Mouse (Mus musculus) left cerebral cortex, postnatal 25 days (tissue): ENCODE measurements around the gene Tomm6. TPM values are rescaled to one million over a fixed set of nuclear protein-coding genes. Genes with fewer than 3 reads are reported as not detected.
"Not testable (repeated sequence)": the region's sequence is repeated elsewhere in the genome, so short reads cannot be mapped to it uniquely, and the experiment has no call there.

Experiments used
- DNase-seq, 2 experiments: peaks; one replicate each; pipeline ENCODE4 v3.0.0; 2022; ENCODE audit warnings: low spot score in 2 of 2, mixed read lengths in 1 of 2
- intact Hi-C: fragments of 180-260 bp; cut with DNase I; formaldehyde crosslinking; loops from one replicate; pipeline ENCODE4 v1.15.1; 2025
- total RNA-seq, 2 experiments: library from RNA; stranded (reverse); gene quantifications; 2 replicates each; pipeline ENCODE4 v1.2.3; 2021

Gene Tomm6
- total RNA-seq, 2 experiments from 2014 or later: 209 to 215 TPM

DNA sequence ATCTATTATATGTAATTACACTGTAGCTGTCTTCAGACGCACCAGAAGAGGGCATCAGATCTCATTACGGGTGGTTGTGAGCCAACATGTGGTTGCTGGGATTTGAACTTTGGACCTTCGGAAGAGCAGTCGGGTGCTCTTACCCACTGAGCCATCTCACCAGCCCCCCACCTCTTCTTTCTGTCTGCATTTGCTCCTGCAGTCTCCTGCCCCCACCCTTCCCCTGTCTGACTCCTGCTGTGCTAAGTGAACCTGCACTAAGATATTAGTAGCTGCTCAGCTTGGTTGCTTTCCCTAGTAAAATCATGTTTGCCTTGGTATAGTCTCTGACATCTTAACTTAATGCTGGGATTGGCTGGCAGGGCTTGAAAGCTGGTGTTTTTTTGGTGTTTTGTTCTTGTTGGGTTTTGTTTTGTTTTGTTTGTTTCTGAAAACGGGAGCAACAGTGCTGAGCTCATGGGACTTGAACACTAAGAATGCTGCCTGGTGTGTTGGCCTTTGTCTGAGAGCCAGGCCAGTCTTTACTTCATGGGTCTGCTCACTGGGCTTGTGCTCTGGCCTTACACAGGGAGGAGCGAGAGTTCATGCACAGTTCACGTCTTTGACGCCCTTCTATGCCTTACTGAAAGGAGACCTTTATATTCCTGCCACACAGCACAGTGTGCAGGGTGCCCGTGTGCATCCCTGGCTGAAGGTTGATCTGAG is 25.0 kb downstream of the Tomm6 start:
- no peak for DNase-seq

DNA sequence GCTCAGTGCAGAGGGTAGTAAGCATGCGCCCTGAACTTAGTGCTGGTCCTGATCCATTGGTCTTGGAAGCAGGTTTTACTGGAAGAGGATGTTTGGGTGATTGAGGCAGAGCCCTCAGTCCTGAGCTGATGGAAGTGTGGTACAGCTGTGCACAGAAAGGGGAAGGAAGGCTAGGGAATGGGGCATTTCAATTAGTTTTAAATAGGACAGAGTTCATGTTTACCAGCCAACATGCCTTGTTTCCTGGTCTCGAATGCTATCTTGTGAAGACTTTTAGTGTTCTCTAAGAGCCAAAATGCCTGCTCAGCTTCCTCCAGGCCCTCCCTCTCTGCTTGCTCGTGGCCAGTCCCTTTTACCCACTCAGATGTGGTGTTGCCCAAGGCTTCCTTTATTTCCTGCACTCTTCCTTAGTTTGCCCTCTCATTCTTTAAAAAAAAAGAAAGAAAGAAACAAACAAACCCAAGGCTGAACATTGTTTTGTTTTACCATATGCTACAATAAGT is 29.4 kb downstream of the Tomm6 start:
- no peak for DNase-seq
- intact Hi-C loops: no loop called here

More for the DNA sequence above, 25.0 kb downstream of the Tomm6 start:
- intact Hi-C loops: no loop called here

- no peak for DNase-seq
- intact Hi-C loops: no loop called here
Observed at GRCm38 (mm10) chr17:47657901-47658300, 30.3 kb downstream of the Tomm6 start.

- intact Hi-C loops: no loop called here
- no peak for DNase-seq
Observed at GRCm38 (mm10) chr17:47655697-47656096, 32.5 kb downstream of the Tomm6 start.

GRCm38 (mm10) chr17:47654346-47654745 is 33.8 kb downstream of the Tomm6 start:
- intact Hi-C loops, DNase-seq: not testable (repeated sequence)

DNA sequence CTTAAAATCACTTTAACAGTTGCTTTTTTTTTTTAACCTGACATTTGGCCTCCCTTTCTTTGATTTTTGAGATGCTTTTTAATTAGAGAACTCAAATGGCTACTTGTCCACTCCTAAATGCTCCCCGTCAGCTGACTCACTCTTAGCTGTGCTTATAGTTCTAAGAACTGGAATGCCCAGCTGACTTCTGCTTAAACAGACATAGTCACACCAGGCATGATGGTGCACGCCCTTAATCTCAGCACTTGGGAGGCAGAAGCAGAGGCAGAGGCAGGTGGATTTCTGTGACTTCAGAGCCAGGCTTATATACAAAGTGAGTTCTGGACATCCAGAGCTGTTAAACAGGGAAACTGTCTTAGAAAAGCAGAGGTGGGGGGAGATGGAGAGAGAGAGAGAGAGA is 36.2 kb downstream of the Tomm6 start:
- intact Hi-C loops: no loop called here
- DNase-seq: no peak

DNA sequence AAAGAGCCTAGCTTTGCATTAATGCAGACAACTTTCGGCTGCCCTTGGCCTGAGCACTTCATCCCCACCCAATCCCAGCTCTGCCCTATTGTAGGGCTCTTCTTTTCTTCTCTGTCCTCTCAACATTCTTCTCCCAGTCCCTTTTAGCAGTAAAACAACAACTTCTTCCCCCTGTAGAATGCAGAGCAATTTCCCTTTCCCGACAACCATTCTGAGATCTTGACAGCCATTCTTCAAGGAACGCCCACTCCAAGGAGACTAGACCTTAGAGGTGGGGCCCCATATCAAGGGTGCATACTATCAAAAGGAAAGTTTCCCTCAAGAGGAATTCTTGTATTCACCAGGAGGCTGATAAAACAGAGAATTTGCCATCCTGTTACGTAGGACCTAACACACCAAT is 39.2 kb downstream of the Tomm6 start:
- DNase-seq: no peak
- intact Hi-C loops: no loop called here

DNA sequence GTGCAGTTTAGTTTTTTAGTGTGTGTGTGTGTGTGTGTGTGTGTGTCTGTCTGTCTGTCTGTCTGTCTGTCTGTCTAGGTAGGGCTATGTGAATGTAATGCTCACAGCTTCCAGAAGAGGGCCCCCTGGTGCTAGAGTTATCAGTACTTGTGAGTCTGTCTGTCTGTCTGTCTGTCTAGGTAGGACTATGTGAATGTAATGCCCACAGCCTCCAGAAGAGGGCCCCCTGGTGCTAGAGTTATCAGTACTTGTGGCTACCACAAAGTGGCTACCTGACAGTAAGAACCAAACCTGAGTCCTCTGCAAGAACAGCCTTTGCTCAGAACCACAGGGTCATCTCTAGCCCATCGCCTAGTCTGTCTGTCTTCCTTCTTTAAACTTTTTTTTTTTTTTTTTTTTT is 41.5 kb downstream of the Tomm6 start:
- DNase-seq: peak; percentile 27 to 58
- intact Hi-C loops: loop anchor here (1.0 kb wide), 1 partner anchor 30 kb away; no protein-coding TSS in a partner anchor

DNA sequence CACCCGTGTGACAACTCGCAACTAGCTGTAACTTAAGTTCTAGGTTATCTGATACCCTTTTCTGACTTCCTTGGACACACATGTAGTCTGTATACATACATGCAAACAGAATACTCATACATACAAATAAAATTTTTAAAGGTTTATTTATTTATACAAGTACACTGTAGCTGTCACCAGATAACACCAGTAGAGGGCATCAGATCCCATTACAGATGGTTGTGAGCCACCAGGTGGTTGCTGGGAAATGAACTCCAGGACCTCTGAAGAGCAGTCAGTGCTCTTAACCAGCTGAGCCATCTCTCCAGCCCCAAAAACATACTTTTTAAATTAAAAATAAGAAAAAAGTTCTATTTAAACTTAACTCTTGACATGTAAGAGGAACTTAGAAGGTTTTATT is 45.2 kb downstream of the Tomm6 start:
- intact Hi-C loops: no loop called here
- DNase-seq: no peak

Other genes with a start within 250 kb of the Tomm6 start
- gene Taf8, start 186.1 kb downstream of the Tomm6 start, total RNA-seq: 10 to 100 TPM; 16.4 to 16.7 TPM
- gene Ccnd3, start 183.3 kb downstream of the Tomm6 start, total RNA-seq: 10 to 100 TPM; 31.0 to 31.7 TPM
- gene Bysl, start 76.9 kb downstream of the Tomm6 start, total RNA-seq: 10 to 100 TPM; 18.2 to 18.5 TPM
- gene Med20, start 76.8 kb downstream of the Tomm6 start, total RNA-seq: 10 to 100 TPM; 27.2 to 32.7 TPM
- gene Gm20517, start 76.8 kb downstream of the Tomm6 start, total RNA-seq: 1 to 10 TPM; 3.5 to 7.2 TPM
- gene Usp49, start 57.7 kb downstream of the Tomm6 start, total RNA-seq: 10 to 100 TPM in 1 of 2 experiments, 1 to 10 TPM in 1; 9.9 to 11.6 TPM
- 10 to 100 TPM; 22.0 to 24.2 TPM for gene Frs3, start 644 bp upstream of the Tomm6 start, total RNA-seq
- gene Gm21981, start 6.1 kb upstream of the Tomm6 start, total RNA-seq: 1 to 10 TPM; 3.3 to 3.8 TPM
- gene Prickle4, start 6.3 kb upstream of the Tomm6 start, total RNA-seq: 1 to 10 TPM; 4.2 to 5.7 TPM
- gene Pgc, start 38.5 kb upstream of the Tomm6 start, total RNA-seq: not detected
- 10 to 100 TPM in 1 of 2 experiments, 1 to 10 TPM in 1; 8.2 to 11.5 TPM for gene Tfeb, start 48.6 kb upstream of the Tomm6 start, total RNA-seq
- 1 to 10 TPM in 1 of 2 experiments, under 1 TPM in 1; 0.80 to 1.4 TPM for gene Mdfi, start 146.3 kb upstream of the Tomm6 start, total RNA-seq
- gene Foxp4, start 236.3 kb upstream of the Tomm6 start, total RNA-seq: 10 to 100 TPM; 41.3 to 42.7 TPM